Mouse (Mus musculus) spleen, adult 2 months (tissue): ENCODE measurements around the gene Sardh.

ENCODE experiments used
- CTCF ChIP-seq: fragments of 200-500 bp; IDR thresholded peaks from 2 replicates; pipeline ENCODE4 v1.5.1; 2011; ENCODE audit warnings: mild to moderate bottlenecking, inconsistent platforms; ENCODE audit not compliant: insufficient read depth, insufficient read length, insufficient replicate concordance; ENCODE audit errors: extremely low read depth
- POLR2A ChIP-seq: fragments of 200-500 bp; IDR thresholded peaks from 2 replicates; pipeline ENCODE4 v1.6.1; 2011; ENCODE audit warnings: low read depth, low read length, inconsistent platforms

DNA sequence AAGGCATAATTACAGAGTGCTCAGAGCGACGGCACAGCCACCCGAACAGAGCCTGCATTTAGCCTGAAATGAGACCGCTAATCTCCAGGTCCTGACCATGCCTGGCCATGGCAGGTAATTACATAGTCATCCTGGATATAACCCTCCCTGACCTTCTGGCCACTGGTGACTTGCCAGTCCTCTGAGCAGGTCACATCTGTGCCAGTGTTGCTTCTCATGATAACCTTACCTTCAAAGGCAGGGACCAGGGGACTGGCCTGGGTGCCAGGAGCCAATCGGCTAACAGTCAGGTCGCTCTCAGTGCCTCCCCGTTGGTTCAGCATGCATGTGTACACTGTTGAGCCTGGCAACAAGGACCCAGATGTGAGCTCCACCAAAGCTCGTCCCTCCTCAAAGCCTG lies 29.6 kb downstream of the Sardh start:
- no peak for TF ChIP-seq CTCF
- TF ChIP-seq POLR2A = no peak
